Mouse (Mus musculus): Measurements from ENCODE around the gene Ptpre. TPM values are rescaled to one million over a fixed set of nuclear protein-coding genes. Genes with fewer than 3 reads are reported as not detected.
"Not testable (repeated sequence)": the region's sequence is repeated elsewhere in the genome, so short reads cannot be mapped to it uniquely, and the experiment has no call there.

The Ptpre gene
- total RNA-seq, 1 experiment from 2014 or later = 157 TPM

DNA sequence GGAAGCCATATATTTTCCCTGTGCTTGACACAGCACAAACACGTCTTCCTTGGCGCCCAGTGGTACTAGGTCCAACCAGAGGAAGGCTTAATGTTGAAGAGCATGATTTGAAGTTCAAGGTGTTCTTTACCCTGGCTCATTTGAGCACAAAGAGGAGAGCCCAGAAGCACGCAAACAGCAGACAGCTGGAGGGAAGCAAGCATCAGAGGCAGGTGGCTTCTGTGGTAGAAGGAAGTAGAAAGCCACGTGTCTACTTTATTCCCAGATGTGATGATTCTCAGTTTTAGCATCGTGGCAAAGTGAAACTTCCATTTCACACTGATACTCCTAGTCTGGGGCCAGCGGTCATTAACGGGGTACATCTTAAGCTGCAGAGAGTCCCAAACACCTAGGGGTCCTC lies 120.9 kb downstream of the Ptpre start:
- no peak for ATAC-seq (replicated peaks; ENCODE audit: insufficient number of reproducible peaks, low FRiP score, low TSS enrichment, poor library complexity, severe bottlenecking)

DNA sequence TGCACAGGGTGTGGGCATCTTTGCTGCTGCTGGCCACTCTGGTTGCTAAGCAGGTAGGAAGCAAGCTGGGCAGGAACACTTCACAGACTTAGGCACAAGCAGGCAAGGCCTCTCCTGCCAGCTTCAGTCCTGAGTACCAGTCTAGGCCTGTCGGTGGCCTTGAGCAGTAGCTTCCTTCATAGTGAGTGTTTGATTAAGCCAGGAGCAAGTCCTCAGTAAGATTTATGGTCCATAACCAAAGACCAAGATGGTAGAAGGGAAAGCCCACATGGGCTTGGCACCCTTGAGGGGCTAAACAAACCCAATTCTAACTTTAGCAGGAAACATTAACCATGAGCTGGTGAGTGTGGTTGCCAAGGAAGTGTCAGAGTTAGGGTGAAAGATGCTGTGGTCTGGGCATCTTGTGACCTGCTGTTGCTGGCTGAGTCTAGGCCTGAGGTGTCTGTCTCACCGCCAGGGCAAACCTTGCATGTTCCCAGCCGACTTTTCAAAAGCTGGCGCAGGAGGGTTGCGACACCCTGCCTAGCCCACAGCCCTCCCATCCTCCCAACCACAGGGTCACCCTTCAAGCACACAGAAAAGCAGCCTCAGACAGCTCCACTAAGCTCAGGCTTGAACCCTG lies 122.1 kb downstream of the Ptpre start:
- ATAC-seq (replicated peaks; ENCODE audit: insufficient number of reproducible peaks, low FRiP score, low TSS enrichment, poor library complexity, severe bottlenecking) = peak; percentile 20; the same call in 1 of the 2 replicates

DNA sequence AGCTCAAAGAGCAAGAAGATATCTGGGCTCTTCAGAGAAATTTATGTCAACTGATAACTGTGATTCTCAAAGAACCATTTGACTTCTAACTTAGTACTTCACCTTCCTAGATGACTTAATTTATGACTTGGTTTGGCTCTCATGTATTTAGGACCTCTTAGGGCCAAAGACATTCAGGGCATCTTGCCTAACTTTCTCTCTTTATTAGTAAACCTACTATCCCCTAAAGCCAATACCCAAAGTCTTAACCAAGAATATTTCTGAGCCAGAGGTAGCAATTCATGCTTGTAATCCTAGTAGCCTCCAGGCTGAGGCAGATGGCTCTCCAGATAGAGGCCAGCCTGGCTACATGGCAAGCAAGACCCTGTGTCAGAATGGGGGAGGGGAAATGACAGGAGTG lies 123.0 kb downstream of the Ptpre start:
- no peak for ATAC-seq (replicated peaks; ENCODE audit: insufficient number of reproducible peaks, low FRiP score, low TSS enrichment, poor library complexity, severe bottlenecking)

DNA sequence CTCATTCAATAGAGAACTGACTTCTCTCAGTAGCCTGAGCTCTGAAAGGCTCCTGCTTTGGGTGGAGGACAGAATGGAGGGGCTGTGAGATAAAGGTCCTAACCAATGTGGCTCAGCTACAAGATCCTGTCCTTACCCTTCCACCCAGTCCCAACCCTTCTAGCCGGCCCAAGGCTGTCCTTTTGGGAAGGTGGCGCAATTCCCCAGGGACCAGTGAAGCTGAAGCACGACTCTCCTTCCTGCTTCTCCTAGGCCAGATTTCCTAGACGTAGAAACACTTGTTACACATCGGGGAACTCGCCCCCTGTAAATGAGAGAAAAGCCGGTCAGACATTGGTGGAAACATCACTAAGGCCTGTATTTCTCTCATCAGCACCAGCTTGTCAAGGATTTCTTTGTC lies 126.9 kb downstream of the Ptpre start:
- no peak for ATAC-seq (replicated peaks; ENCODE audit: insufficient number of reproducible peaks, low FRiP score, low TSS enrichment, poor library complexity, severe bottlenecking)

GRCm38 (mm10) chr7:135666314-135666713 lies 129.0 kb downstream of the Ptpre start:
- ATAC-seq (replicated peaks; ENCODE audit: insufficient number of reproducible peaks, low FRiP score, low TSS enrichment, poor library complexity, severe bottlenecking) = no peak

DNA sequence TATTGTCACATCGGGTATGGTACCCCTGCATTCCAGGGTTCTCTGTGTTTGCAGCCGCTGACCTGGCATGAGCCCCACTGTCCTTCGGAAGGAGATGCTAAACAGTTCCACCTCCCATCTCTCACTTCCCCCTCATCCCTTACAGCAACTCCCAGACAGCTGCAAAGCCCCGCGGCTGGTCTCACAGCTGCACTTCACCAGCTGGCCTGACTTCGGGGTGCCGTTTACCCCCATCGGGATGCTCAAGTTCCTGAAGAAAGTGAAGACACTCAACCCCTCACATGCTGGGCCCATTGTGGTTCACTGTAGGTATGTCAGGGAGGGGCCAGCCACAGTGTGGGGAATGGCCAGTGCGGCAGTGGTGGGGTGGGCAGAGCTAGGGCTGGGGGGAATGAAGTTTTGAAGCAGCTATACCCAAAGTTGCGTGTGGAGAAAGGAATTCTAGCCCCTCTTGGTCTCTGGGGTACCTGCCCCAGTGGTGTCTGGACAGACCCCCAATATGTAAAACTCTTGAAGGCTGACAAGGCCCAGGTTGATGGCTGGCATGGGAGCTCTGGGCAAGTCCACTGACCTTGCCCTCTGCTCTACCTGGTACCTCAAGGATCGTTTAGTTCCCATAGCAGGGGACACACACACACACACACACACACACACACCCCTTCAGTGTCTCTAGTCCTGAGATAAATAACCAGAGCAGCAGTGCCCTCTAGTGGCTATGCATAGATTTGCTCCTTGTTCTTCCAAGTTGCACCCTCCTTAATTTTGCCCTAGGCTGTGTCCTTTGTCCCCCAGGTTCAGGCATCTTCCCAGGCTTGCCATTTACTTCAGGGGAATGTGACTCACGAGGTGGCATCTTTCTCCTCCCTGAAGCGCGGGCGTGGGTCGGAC lies 131.8 kb downstream of the Ptpre start:
- ATAC-seq (replicated peaks; ENCODE audit: insufficient number of reproducible peaks, low FRiP score, low TSS enrichment, poor library complexity, severe bottlenecking) = peak; percentile 32; the same call in 1 of the 2 replicates

DNA sequence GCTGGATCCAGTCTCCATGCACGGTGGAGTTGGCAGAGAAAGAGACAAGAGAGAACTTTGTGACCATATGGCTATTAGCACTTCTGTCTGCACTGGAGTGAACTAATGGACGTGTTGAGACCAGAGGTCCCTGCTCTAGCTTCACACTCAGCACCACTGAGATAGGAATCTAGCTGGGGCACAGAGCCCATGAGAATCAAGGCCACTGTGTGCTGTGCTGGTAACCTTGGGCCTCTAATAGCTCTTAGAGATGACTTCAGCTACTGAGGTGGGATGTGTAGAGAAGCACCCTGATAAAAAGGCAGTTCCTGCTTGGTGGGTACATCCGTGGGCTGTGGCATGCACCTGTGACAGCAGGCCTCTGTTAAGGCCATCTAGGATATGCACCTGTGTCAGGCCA lies 136.3 kb downstream of the Ptpre start:
- ATAC-seq (replicated peaks; ENCODE audit: insufficient number of reproducible peaks, low FRiP score, low TSS enrichment, poor library complexity, severe bottlenecking) = no peak

DNA sequence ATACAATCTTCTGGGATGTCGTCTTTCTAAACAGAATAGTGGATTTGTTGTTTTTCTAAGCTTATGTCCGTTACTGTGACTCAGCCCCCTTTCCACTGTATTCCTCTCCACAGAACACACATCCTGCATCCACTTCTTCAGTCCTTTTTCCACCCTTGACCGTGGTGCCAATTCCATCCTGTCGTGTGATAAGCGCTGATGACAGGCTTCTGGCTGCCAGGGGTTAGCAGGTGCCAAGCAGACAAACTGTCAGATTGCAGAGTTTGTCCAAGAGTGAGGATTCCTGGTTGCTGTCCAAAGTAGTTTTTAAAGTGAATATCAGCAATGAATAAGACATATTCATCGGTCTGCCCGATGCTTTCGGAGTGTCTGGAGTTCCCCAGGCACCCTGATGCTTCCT lies 139.4 kb downstream of the Ptpre start:
- ATAC-seq (replicated peaks; ENCODE audit: insufficient number of reproducible peaks, low FRiP score, low TSS enrichment, poor library complexity, severe bottlenecking) = no peak

DNA sequence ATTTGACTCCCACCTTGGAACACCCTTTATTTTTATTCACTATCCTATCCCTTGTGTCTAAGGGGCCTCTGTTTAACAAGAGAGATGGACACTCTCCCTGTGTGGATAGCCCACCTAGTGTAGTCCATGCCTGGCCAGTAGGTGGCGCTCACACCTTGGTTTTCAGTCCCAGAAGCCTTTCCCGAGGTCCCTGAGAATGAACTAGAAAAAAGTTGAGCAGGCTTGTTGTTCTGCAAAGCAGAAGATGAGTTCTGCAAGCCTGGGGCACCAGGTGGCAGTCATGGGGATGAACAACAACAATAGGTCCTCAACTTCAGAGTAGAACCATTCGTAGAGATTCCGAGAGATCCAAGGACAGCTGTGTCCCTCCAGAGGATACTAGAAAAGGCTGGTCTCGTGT lies 143.1 kb downstream of the Ptpre start:
- ATAC-seq (replicated peaks; ENCODE audit: insufficient number of reproducible peaks, low FRiP score, low TSS enrichment, poor library complexity, severe bottlenecking) = no peak

- not testable (repeated sequence) for ATAC-seq (replicated peaks; ENCODE audit: insufficient number of reproducible peaks, low FRiP score, low TSS enrichment, poor library complexity, severe bottlenecking)
Measured at GRCm38 (mm10) chr7:135684098-135684497, 146.8 kb downstream of the Ptpre start.

DNA sequence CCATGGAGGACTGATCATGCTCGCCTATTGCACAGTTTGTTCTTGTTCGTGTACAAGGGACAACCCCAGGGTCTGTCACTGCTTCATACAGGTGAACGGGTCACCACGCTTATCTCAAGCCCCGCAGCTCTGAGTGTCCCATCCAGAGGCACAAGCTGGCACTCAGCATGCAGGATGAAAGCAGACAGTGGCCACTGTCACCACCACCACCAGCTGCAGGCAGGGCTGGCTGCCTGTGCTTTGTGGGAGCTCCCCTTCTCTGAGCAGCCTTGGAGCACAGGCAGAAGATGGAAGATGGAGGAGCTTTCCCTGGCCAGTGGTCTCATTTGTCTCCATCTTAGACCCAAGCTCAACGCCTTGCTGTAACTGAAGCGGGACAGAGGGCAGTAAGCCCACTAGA lies 147.7 kb downstream of the Ptpre start:
- ATAC-seq (replicated peaks; ENCODE audit: insufficient number of reproducible peaks, low FRiP score, low TSS enrichment, poor library complexity, severe bottlenecking) = no peak

- ATAC-seq (replicated peaks; ENCODE audit: insufficient number of reproducible peaks, low FRiP score, low TSS enrichment, poor library complexity, severe bottlenecking) = peak; percentile 28; the same call in 1 of the 2 replicates
Measured at GRCm38 (mm10) chr7:135689396-135689795, 152.1 kb downstream of the Ptpre start.

GRCm38 (mm10) chr7:135691941-135692340 lies 154.7 kb downstream of the Ptpre start:
- ATAC-seq (replicated peaks; ENCODE audit: insufficient number of reproducible peaks, low FRiP score, low TSS enrichment, poor library complexity, severe bottlenecking) = no peak

- ATAC-seq (replicated peaks; ENCODE audit: insufficient number of reproducible peaks, low FRiP score, low TSS enrichment, poor library complexity, severe bottlenecking) = no peak
Measured at GRCm38 (mm10) chr7:135694130-135694529, 156.8 kb downstream of the Ptpre start.

DNA sequence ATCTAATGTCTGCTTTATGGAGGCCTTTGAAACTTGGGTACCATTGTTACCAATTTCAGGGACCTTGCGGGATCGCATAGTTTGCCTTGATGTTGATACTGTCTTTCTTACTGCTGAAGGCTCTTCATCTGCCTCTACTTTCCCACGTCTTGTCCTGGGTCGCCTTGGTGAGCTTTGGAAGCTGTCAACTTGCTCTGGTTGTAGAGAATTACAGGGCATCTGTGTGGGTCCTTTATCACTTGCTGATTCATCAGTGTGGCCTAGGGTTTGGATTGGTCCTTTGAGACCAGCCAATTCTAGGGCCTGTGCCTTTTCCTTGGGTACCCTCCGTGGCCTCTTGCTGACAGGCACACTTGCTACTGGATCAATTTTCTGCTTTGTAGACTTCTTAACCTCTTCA lies 157.5 kb downstream of the Ptpre start:
- no peak for ATAC-seq (replicated peaks; ENCODE audit: insufficient number of reproducible peaks, low FRiP score, low TSS enrichment, poor library complexity, severe bottlenecking)

GRCm38 (mm10) chr7:135696127-135696526 lies 158.8 kb downstream of the Ptpre start:
- ATAC-seq (replicated peaks; ENCODE audit: insufficient number of reproducible peaks, low FRiP score, low TSS enrichment, poor library complexity, severe bottlenecking) = no peak

DNA sequence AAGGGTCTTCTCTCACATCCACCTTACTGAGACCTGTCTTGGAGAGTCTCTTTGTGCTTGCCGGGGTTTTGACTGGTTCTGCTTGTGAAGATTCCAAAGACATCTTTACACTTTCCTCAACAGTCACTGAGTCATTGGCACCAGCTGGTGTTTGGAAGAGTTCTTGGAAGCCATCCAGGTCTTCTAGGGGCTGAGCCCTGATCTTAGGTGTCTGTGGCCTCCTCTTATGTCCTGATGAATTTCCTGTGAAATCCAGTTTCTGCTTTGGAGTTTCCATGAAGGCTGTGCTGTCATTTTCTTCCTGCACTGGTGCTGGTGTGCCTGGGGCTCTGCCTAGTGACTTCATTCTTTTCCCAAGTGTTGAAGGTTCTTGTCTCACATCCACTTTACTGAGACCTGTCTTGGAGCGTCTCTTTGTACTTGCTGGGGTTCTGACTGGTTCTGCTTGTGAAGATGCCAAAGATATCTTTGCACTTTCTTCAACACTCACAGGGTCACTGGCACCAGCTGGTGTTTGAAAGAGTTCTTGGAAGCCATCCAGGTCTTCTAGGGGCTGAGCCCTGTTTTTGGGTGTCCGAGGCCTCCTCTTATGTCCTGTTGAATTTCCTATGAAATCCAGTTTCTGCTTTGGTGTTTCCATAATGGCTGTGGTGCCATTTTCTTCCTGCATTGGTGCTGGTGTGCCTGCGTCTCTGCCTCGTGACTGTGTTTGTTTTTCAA lies 159.9 kb downstream of the Ptpre start:
- ATAC-seq (replicated peaks; ENCODE audit: insufficient number of reproducible peaks, low FRiP score, low TSS enrichment, poor library complexity, severe bottlenecking) = not testable (repeated sequence)

- ATAC-seq (replicated peaks; ENCODE audit: insufficient number of reproducible peaks, low FRiP score, low TSS enrichment, poor library complexity, severe bottlenecking) = no peak
Measured at GRCm38 (mm10) chr7:135698362-135698761, 161.1 kb downstream of the Ptpre start.

DNA sequence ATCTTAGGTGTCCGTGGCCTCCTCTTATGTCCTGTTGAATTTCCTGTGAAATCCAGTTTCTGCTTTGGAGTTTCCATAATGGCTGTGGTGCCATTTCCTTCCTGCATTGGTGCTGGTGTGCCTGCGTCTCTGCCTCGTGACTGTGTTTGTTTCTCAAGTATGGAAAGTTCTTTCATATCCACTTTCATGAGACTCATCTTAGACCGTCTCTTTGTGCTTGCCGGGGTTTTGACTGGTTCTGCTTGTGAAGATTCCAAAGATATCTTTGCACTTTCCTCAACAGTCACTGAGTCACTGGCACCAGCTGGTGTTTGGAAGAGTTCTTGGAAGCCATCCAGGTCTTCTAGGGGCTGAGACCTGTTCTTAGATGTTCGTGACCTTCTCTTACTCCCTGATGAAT lies 162.1 kb downstream of the Ptpre start:
- not testable (repeated sequence) for ATAC-seq (replicated peaks; ENCODE audit: insufficient number of reproducible peaks, low FRiP score, low TSS enrichment, poor library complexity, severe bottlenecking)
